12 mouse cellular contexts compared by ENCODE assay signal in the genomic region with DNA sequence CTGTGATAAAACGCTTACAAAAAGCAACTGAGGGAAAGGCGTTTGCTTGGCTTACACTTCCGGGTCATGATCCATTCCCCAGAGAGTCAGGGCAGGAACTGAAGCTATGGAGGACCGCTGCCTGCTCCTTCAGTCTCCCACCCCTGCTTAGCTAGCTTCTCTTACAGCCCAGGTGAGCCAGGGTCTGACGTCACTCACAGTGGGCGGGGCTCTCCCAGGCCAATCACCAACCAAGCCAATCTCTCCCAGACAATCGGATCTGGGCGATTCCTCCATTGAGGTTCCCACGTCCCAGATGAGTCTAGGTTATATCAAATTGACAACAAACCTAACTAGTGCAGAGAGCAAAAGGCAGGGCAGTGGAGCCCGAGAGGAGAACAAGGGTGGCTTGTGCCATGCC.
"Had no signal": no experiment of that assay in that cellular context is flagged by ENCODE, and none has a peak within 500 bp of the region (broad histone marks: within the 10 kb centered on the region; RNA-seq: fewer than 3 reads in every experiment).

No protein-coding gene starts in this region.

- H3K4me2 ChIP-seq: liver, embryonic 11.5 days; liver, embryonic 15.5 days; midbrain, embryonic 15.5 days; neural tube, embryonic 13.5 days had no signal

- H3K9me3 ChIP-seq: limb, embryonic 10.5 days; liver, embryonic 15.5 days; midbrain, embryonic 15.5 days; neural tube, embryonic 13.5 days had no signal

- DNase-seq: kidney, adult 11 months; kidney, postnatal 10 days; kidney, postnatal 4 days; retina, postnatal 1 day; right cerebral cortex, postnatal 4 days; spleen, adult 18-20 months; thymus, postnatal 4 days had no signal

- H3K4me3 ChIP-seq: limb, embryonic 10.5 days; liver, embryonic 15.5 days; midbrain, embryonic 15.5 days; neural tube, embryonic 13.5 days had no signal

- ATAC-seq: midbrain, embryonic 15.5 days had no signal

- H3K27ac ChIP-seq: limb, embryonic 10.5 days; liver, embryonic 15.5 days; midbrain, embryonic 15.5 days; neural tube, embryonic 13.5 days had no signal

- H3K4me1 ChIP-seq: limb, embryonic 10.5 days; midbrain, embryonic 15.5 days had no signal

- H3K36me3 ChIP-seq: limb, embryonic 10.5 days; liver, embryonic 15.5 days; midbrain, embryonic 15.5 days; neural tube, embryonic 13.5 days had no signal

- H3K9ac ChIP-seq: liver, embryonic 15.5 days; midbrain, embryonic 15.5 days; neural tube, embryonic 13.5 days had no signal
